In genomic region chr3:83112869-83113268, GRCm38 (mm10) we compare ENCODE assay signal across 17 mouse cellular contexts. TPM values are rescaled to one million over a fixed set of nuclear protein-coding genes. Genes with fewer than 3 reads are reported as not detected.
DNase-seq lines count a peak whose midpoint lies in the region; ATAC-seq lines count a peak whose summit lies in the region.
"Had no signal": no experiment of that assay in that cellular context is flagged by ENCODE, and none has a peak within 500 bp of the region (broad histone marks: within the 10 kb centered on the region; RNA-seq: fewer than 3 reads in every experiment).

No protein-coding gene starts in this region.

- no peaks in the 10 kb centered on the region for H3K9me3 ChIP-seq in hindbrain, embryonic 16.5 days (ENCODE audit: control insufficient read depth, low read length)
- H3K9me3 ChIP-seq in neural tube, embryonic 12.5 days = no peaks in the 10 kb centered on the region
- H3K9me3 ChIP-seq: heart, embryonic 13.5 days had no signal

- H3K27me3 ChIP-seq in hindbrain, embryonic 16.5 days (replicated peaks; ENCODE audit: control insufficient read depth, insufficient read depth, low read length) = no peaks in the 10 kb centered on the region
- H3K27me3 ChIP-seq in neural tube, embryonic 12.5 days (replicated peaks) = no peaks in the 10 kb centered on the region

- no peak overlapping the region for H3K4me2 ChIP-seq in hindbrain, embryonic 16.5 days (ENCODE audit: low read length)
- peak overlapping the region; percentile 25 for H3K4me2 ChIP-seq in neural tube, embryonic 12.5 days (replicated peaks)
- H3K4me2 ChIP-seq: heart, embryonic 13.5 days had no signal

- H3K36me3 ChIP-seq in hindbrain, embryonic 16.5 days (ENCODE audit: control insufficient read depth, insufficient read depth, low read length) = no peaks in the 10 kb centered on the region
- H3K36me3 ChIP-seq in neural tube, embryonic 12.5 days = no peaks in the 10 kb centered on the region
- H3K36me3 ChIP-seq: heart, embryonic 13.5 days had no signal

- 22% methylated on average over 3 of the region's 3 CpGs for WGBS in hindbrain, embryonic 16.5 days
- WGBS in neural tube, embryonic 12.5 days = 17% methylated on average over 3 of the region's 3 CpGs

- peaks cover 13% of the 10 kb centered on the region for H3K4me1 ChIP-seq in hindbrain, embryonic 16.5 days (ENCODE audit: control insufficient read depth, insufficient read depth, low read depth, low read length)
- peaks cover 21% of the 10 kb centered on the region for H3K4me1 ChIP-seq in neural tube, embryonic 12.5 days
- H3K4me1 ChIP-seq: heart, embryonic 13.5 days had no signal

- ATAC-seq in hindbrain, embryonic 16.5 days = peak; percentile 63
- ATAC-seq in neural tube, embryonic 12.5 days (ENCODE audit: low FRiP score, low read depth) = peak; percentile 83

- no peak overlapping the region for H3K4me3 ChIP-seq in hindbrain, embryonic 16.5 days (ENCODE audit: low read length)
- no peak overlapping the region for H3K4me3 ChIP-seq in neural tube, embryonic 12.5 days
- H3K4me3 ChIP-seq: erythroblast, embryonic 14.5 days; heart, embryonic 13.5 days had no signal

- H3K27ac ChIP-seq in hindbrain, embryonic 16.5 days (ENCODE audit: low read depth, low read length) = no peak overlapping the region
- no peak overlapping the region for H3K27ac ChIP-seq in neural tube, embryonic 12.5 days
- H3K27ac ChIP-seq: heart, embryonic 13.5 days; kidney, postnatal 0 days had no signal

- no peak overlapping the region for H3K9ac ChIP-seq in hindbrain, embryonic 16.5 days (ENCODE audit: low read depth, low read length)
- H3K9ac ChIP-seq in neural tube, embryonic 12.5 days = no peak overlapping the region
- H3K9ac ChIP-seq: heart, embryonic 13.5 days had no signal

- DNase-seq in embryo, embryonic 10 days (ENCODE audit: low spot score) = peak; percentile 34
- DNase-seq in embryo, embryonic 9.5 days (ENCODE audit: extremely low spot score) = no peak
- peak; percentile 52 for DNase-seq in embryo, embryonic 10.5 days (ENCODE audit: low spot score)
- no peak for DNase-seq in layer of hippocampus, adult 18-20 months (ENCODE audit: low spot score in 2 of 2)
- no peak for DNase-seq in lung, postnatal 25 days (ENCODE audit: low spot score)
- no peak for DNase-seq in spleen, adult 18-20 months
- DNase-seq: cerebellum, adult 18-20 months; gastrocnemius, postnatal 25 days; layer of hippocampus, adult 9-11 months; lung, adult 18-20 months; thymus, postnatal 25 days had no signal

RNA-seq across cellular contexts. Expression of gene Dchs2, which starts 14.9 kb away (rescaled TPM):
- 0.89 and 0.92 TPM in 2 replicates for polyA plus RNA-seq in hindbrain, embryonic 16.5 days (2015; fragmentation: Nextera tagmentation; extraction: Ambion mirVana)
- polyA plus RNA-seq in neural tube, embryonic 12.5 days (2016; fragmentation: Nextera tagmentation; extraction: Ambion mirVana) = 1.00 and 1.1 TPM in 2 replicates
- total RNA-seq in layer of hippocampus, adult 18-20 months (2021) = 1 to 10 TPM; 3.9 to 4.5 TPM
- total RNA-seq: megakaryocyte, adult 5-6 weeks had no signal

RNA-seq across cellular contexts. Expression of gene Plrg1, which starts 57.5 kb away (rescaled TPM):
- 95.2 and 95.7 TPM in 2 replicates for polyA plus RNA-seq in hindbrain, embryonic 16.5 days (2015; fragmentation: Nextera tagmentation; extraction: Ambion mirVana)
- 113 and 118 TPM in 2 replicates for polyA plus RNA-seq in neural tube, embryonic 12.5 days (2016; fragmentation: Nextera tagmentation; extraction: Ambion mirVana)
- 10 to 100 TPM; 51.3 to 56.5 TPM for total RNA-seq in layer of hippocampus, adult 18-20 months (2021)

Comparison
In these comparisons a context has a peak if more than half of its experiments do, and no peak if none do; other contexts are left out.
1. DNase-seq: peak in embryo, embryonic 10 days (single experiment) and embryo, embryonic 10.5 days (single experiment); none in embryo, embryonic 9.5 days (single experiment), layer of hippocampus, adult 18-20 months (0 of 2), lung, postnatal 25 days (single experiment) and spleen, adult 18-20 months (0 of 2).